Mouse (Mus musculus) MEL (cell line): Measurements from ENCODE around the gene Spem1. TPM values are rescaled to one million over a fixed set of nuclear protein-coding genes. Genes with fewer than 3 reads are reported as not detected.
A peak's percentile ranks its signal among the peaks of the same experiment; 100 is the strongest.

Experiments used
- DNase-seq: peaks from one replicate; pipeline ENCODE4 v3.0.0; 2011; ENCODE audit warnings: low read depth, low spot score
- H3K27ac ChIP-seq: 2 replicates; pipeline ENCODE4 v1.5.1; 2012; ENCODE audit warnings: low read depth, mild to moderate bottlenecking, control low read depth, low read length, moderate library complexity; ENCODE audit not compliant: control insufficient read depth
- H3K27me3 ChIP-seq, 2 experiments: fragments of 150-350 bp in 1 of 2; sonication (generic) in 1 of 2; 2 replicates each; pipeline ENCODE4 v1.6.1; 2012; ENCODE audit warnings: low read length in 2 of 2, mild to moderate bottlenecking in 2 of 2, improper control_type of control experiment in 1 of 2, moderate library complexity in 1 of 2; ENCODE audit not compliant: insufficient read depth in 2 of 2, control insufficient read depth in 1 of 2
- H3K36me3 ChIP-seq, 2 experiments: 2 replicates each; pipeline ENCODE4 v1.6.1; 2012 to 2014; ENCODE audit warnings: low read length in 2 of 2, improper control_type of control experiment in 1 of 2, inconsistent platforms in 1 of 2, mild to moderate bottlenecking in 1 of 2; ENCODE audit not compliant: insufficient read depth in 2 of 2, control insufficient read depth in 1 of 2
- H3K4me1 ChIP-seq, 2 experiments: fragments of 150-350 bp in 1 of 2; sonication (generic) in 1 of 2; 2 replicates each; pipeline ENCODE4 v1.6.1; 2012; ENCODE audit warnings: low read length in 2 of 2, improper control_type of control experiment in 1 of 2, mild to moderate bottlenecking in 1 of 2; ENCODE audit not compliant: insufficient read depth in 2 of 2, control insufficient read depth in 1 of 2
- H3K4me3 ChIP-seq, 2 experiments: fragments of 150-350 bp in 1 of 2; sonication (generic) in 1 of 2; 2 replicates each; pipeline ENCODE4 v1.5.1; 2012; ENCODE audit warnings: low read depth in 2 of 2, low read length in 2 of 2, mild to moderate bottlenecking in 2 of 2, moderate library complexity in 2 of 2, control low read depth in 1 of 2, improper control_type of control experiment in 1 of 2; ENCODE audit not compliant: control insufficient read depth in 1 of 2, insufficient read depth in 1 of 2
- H3K79me2 ChIP-seq: 2 replicates; pipeline ENCODE4 v1.6.1; 2012; ENCODE audit warnings: mild to moderate bottlenecking, low read length, moderate library complexity; ENCODE audit not compliant: control insufficient read depth, poor library complexity, insufficient read depth
- H3K9ac ChIP-seq: 2 replicates; pipeline ENCODE4 v1.6.1; 2012; ENCODE audit warnings: low read depth, mild to moderate bottlenecking, control low read depth, low read length, moderate library complexity; ENCODE audit not compliant: control insufficient read depth, poor library complexity, severe bottlenecking
- H3K9me3 ChIP-seq: fragments of 150-350 bp; sonication (generic); replicated peaks from 2 replicates; pipeline ENCODE4 v1.6.1; 2012; ENCODE audit warnings: mild to moderate bottlenecking, low read length, improper control_type of control experiment, moderate library complexity; ENCODE audit not compliant: insufficient read depth
- BHLHE40 ChIP-seq: IDR thresholded peaks from 2 replicates; pipeline ENCODE4 v1.6.1; 2012; ENCODE audit warnings: low read depth, mild to moderate bottlenecking, inconsistent platforms, low read length, improper control_type of control experiment, borderline replicate concordance
- CHD1 ChIP-seq: IDR thresholded peaks from 2 replicates; pipeline ENCODE4 v1.6.1; 2012; ENCODE audit warnings: low read depth, mild to moderate bottlenecking, inconsistent platforms, low read length, improper control_type of control experiment
- CHD2 ChIP-seq: IDR thresholded peaks from 2 replicates; pipeline ENCODE4 v1.6.1; 2011; ENCODE audit warnings: low read length, improper control_type of control experiment
- E2F4 ChIP-seq: IDR thresholded peaks from 2 replicates; pipeline ENCODE4 v1.6.1; 2011; ENCODE audit warnings: low read depth, low read length, improper control_type of control experiment, borderline replicate concordance
- ELF1 ChIP-seq: IDR thresholded peaks from 2 replicates; pipeline ENCODE4 v1.6.1; 2014; ENCODE audit warnings: low read depth, mild to moderate bottlenecking, inconsistent platforms, low read length, improper control_type of control experiment, moderate library complexity
- EP300 ChIP-seq, 2 experiments: IDR thresholded peaks; 2 replicates each; pipeline ENCODE4 v1.6.1; 2011; ENCODE audit warnings: improper control_type of control experiment in 2 of 2, low read length in 2 of 2, low read depth in 1 of 2, mild to moderate bottlenecking in 1 of 2
- ETS1 ChIP-seq: IDR thresholded peaks from 2 replicates; pipeline ENCODE4 v1.6.1; 2012; ENCODE audit warnings: low read depth, mild to moderate bottlenecking, inconsistent platforms, low read length, improper control_type of control experiment, moderate library complexity
- GABPA ChIP-seq: IDR thresholded peaks from 2 replicates; pipeline ENCODE4 v1.6.1; 2012; ENCODE audit warnings: low read depth, mild to moderate bottlenecking, inconsistent platforms, low read length, improper control_type of control experiment, moderate library complexity
- HCFC1 ChIP-seq: IDR thresholded peaks from 2 replicates; pipeline ENCODE4 v1.6.1; 2012; ENCODE audit warnings: low read depth, mild to moderate bottlenecking, inconsistent platforms, low read length, improper control_type of control experiment, moderate library complexity
- JUND ChIP-seq: IDR thresholded peaks from 2 replicates; pipeline ENCODE4 v1.6.1; 2011; ENCODE audit warnings: low read depth, mild to moderate bottlenecking, improper control_type of control experiment, low read length
- MAFK ChIP-seq: IDR thresholded peaks from 2 replicates; pipeline ENCODE4 v1.6.1; 2011; ENCODE audit warnings: low read depth, mild to moderate bottlenecking, low read length, improper control_type of control experiment, borderline replicate concordance
- MAX ChIP-seq: IDR thresholded peaks from 2 replicates; pipeline ENCODE4 v1.6.1; 2011; ENCODE audit warnings: low read length, improper control_type of control experiment
- MAZ ChIP-seq: IDR thresholded peaks from 2 replicates; pipeline ENCODE4 v1.6.1; 2012; ENCODE audit warnings: low read depth, mild to moderate bottlenecking, inconsistent platforms, low read length, improper control_type of control experiment
- MXI1 ChIP-seq: IDR thresholded peaks from 2 replicates; pipeline ENCODE4 v1.6.1; 2011; ENCODE audit warnings: mild to moderate bottlenecking, low read depth, low read length, improper control_type of control experiment
- MYC ChIP-seq: IDR thresholded peaks from 2 replicates; pipeline ENCODE4 v1.6.1; 2011; ENCODE audit warnings: low read depth, mild to moderate bottlenecking, low read length, improper control_type of control experiment, moderate library complexity
- POLR2A ChIP-seq, 2 experiments: IDR thresholded peaks; 2 replicates each; pipeline ENCODE4 v1.6.1; 2011 to 2012; ENCODE audit warnings: low read length in 2 of 2, mild to moderate bottlenecking in 2 of 2, control low read depth in 1 of 2, improper control_type of control experiment in 1 of 2, low read depth in 1 of 2, moderate library complexity in 1 of 2; ENCODE audit not compliant: control insufficient read depth in 1 of 2, insufficient read depth in 1 of 2, poor library complexity in 1 of 2
- POLR2AphosphoS5 ChIP-seq: IDR thresholded peaks from 2 replicates; pipeline ENCODE4 v1.6.1; 2012; ENCODE audit warnings: low read depth, borderline replicate concordance, mild to moderate bottlenecking, inconsistent platforms, low read length, moderate library complexity, mixed read lengths
- SIN3A ChIP-seq: IDR thresholded peaks from 2 replicates; pipeline ENCODE4 v1.6.1; 2012; ENCODE audit warnings: low read length, improper control_type of control experiment, inconsistent platforms
- TBP ChIP-seq: IDR thresholded peaks from 2 replicates; pipeline ENCODE4 v1.8.0; 2011; ENCODE audit warnings: low read depth, low read length, improper control_type of control experiment
- TCF12 ChIP-seq: IDR thresholded peaks from 2 replicates; pipeline ENCODE4 v1.6.1; 2014; ENCODE audit warnings: low read depth, mild to moderate bottlenecking, inconsistent platforms, low read length, improper control_type of control experiment, moderate library complexity
- UBTF ChIP-seq: IDR thresholded peaks from 2 replicates; pipeline ENCODE4 v1.6.1; 2012; ENCODE audit warnings: low read depth, mild to moderate bottlenecking, inconsistent platforms, low read length, improper control_type of control experiment, moderate library complexity, borderline replicate concordance; ENCODE audit not compliant: insufficient read depth
- USF1 ChIP-seq: IDR thresholded peaks from 2 replicates; pipeline ENCODE4 v1.6.1; 2014; ENCODE audit warnings: low read depth, mild to moderate bottlenecking, inconsistent platforms, low read length, improper control_type of control experiment, moderate library complexity
- USF2 ChIP-seq, 2 experiments: IDR thresholded peaks; 2 replicates each; pipeline ENCODE4 v1.6.1; 2011 to 2012; ENCODE audit warnings: improper control_type of control experiment in 2 of 2, low read length in 2 of 2, borderline replicate concordance in 1 of 2, inconsistent platforms in 1 of 2, low read depth in 1 of 2, mild to moderate bottlenecking in 1 of 2; ENCODE audit not compliant: insufficient read depth in 1 of 2
- ZKSCAN1 ChIP-seq: IDR thresholded peaks from 2 replicates; pipeline ENCODE4 v1.6.1; 2012; ENCODE audit warnings: low read depth, mild to moderate bottlenecking, inconsistent platforms, low read length, improper control_type of control experiment, moderate library complexity
- ZMIZ1 ChIP-seq: IDR thresholded peaks from 2 replicates; pipeline ENCODE4 v1.6.1; 2012; ENCODE audit warnings: low read depth, mild to moderate bottlenecking, inconsistent platforms, low read length, improper control_type of control experiment, moderate library complexity
- ZNF384 ChIP-seq: IDR thresholded peaks from 2 replicates; pipeline ENCODE4 v1.6.1; 2012; ENCODE audit warnings: low read depth, mild to moderate bottlenecking, inconsistent platforms, low read length, improper control_type of control experiment
- polyA plus RNA-seq, 2 experiments: library from polyadenylated mRNA; stranded (reverse) in 1 of 2; unstranded in 1 of 2; fragments of >175 nt in 1 of 2; fragments of >200 nt in 1 of 2; gene quantifications; 2 replicates each; pipeline versions ENCODE4 v1.2.1 to v1.2.4; 2012; ENCODE audit warnings: low replicate concordance in 2 of 2, low read depth in 1 of 2; ENCODE audit not compliant: insufficient read length in 2 of 2, insufficient read depth in 1 of 2, missing spikeins in 1 of 2
- total RNA-seq: library from RNA; depleted of rRNA; stranded (reverse); fragments of 300-350 nt; gene quantifications from 2 replicates; pipeline ENCODE4 v1.2.3, GENCODE M21; 2012

The Spem1 gene
- total and polyA plus RNA-seq, 3 experiments, result 0.15 to 0.19 TPM; not detected in 1

- 0 out of 2 replicates have a peak, but pooled peaks have one; percentile 11 for TF ChIP-seq MYC
- peak; percentile 46; the same call in 1 of the 2 replicates for TF ChIP-seq HCFC1
- TF ChIP-seq BHLHE40, result 0 out of 2 replicates have a peak, but pooled peaks have one; percentile 25
- TF ChIP-seq ZKSCAN1, result no peak
- TF ChIP-seq JUND, result no peak; the same call in 1 of the 2 replicates
- TF ChIP-seq GABPA, result no peak
- no peak for TF ChIP-seq UBTF
- no peak for TF ChIP-seq POLR2A (IDR thresholded peaks at IDR 0.05; ENCODE audit: control insufficient read depth in 1 of 2, insufficient read depth in 1 of 2, low read depth in 1 of 2, low read length in 2 of 2, poor library complexity in 1 of 2)
- TF ChIP-seq USF2 (IDR thresholded peaks at IDR 0.05; ENCODE audit: borderline replicate concordance in 1 of 2, insufficient read depth in 1 of 2, low read depth in 1 of 2, low read length in 2 of 2), result no peak
- TF ChIP-seq ZNF384, result no peak
- TF ChIP-seq ZMIZ1, result no peak
- peak in 1 of 2 experiments; percentile 28; a peak in 1 of 4 replicates for TF ChIP-seq EP300 (IDR thresholded peaks at IDR 0.05; ENCODE audit: low read depth in 1 of 2, low read length in 2 of 2)
- no peak for TF ChIP-seq MAX
- no peak for TF ChIP-seq POLR2AphosphoS5
- peak; percentile 96 for TF ChIP-seq MAFK
- no peak for TF ChIP-seq CHD2
- no peak for TF ChIP-seq E2F4
These were observed 21.9 kb downstream of the Spem1 start (continued) for GRCm38 (mm10) chr11:69800138-69800391.

GRCm38 (mm10) chr11:69799394-69800137, 22.4 kb downstream of the Spem1 start:
- Histone ChIP-seq H3K27me3 (no peaks in the 10 kb centered on the region), H3K27ac (peak overlapping the region; percentile 74), H3K4me1 (peaks cover 8 to 20% of the 10 kb centered on the region in 2 experiments)

More at GRCm38 (mm10) chr11:69799394-69800137, 22.4 kb downstream of the Spem1 start:
- Histone ChIP-seq H3K36me3 (peaks cover 0 to 11% of the 10 kb centered on the region in 2 experiments; a peak in 2 of 4 replicates), H3K4me3 (peak overlapping the region; percentile 58 to 89), H3K9ac (peak overlapping the region; percentile 77), H3K79me2 (peaks cover 8% of the 10 kb centered on the region; the same call in 1 of the 2 replicates), H3K9me3 (no peaks in the 10 kb centered on the region)
- DNase-seq, result peak; percentile 92
- TF ChIP-seq ETS1 (peak; percentile 57; the same call in 1 of the 2 replicates), TCF12 (peak; percentile 62), EP300 (IDR thresholded peaks at IDR 0.05; ENCODE audit: low read depth in 1 of 2, low read length in 2 of 2) (peak; percentile 44; a peak in 3 of 4 replicates), JUND (0 out of 2 replicates have a peak, but pooled peaks have one; percentile 83), CHD1 (no peak), USF1 (no peak), TBP (0 out of 2 replicates have a peak, but pooled peaks have one; percentile 24), USF2 (IDR thresholded peaks at IDR 0.05; ENCODE audit: borderline replicate concordance in 1 of 2, insufficient read depth in 1 of 2, low read depth in 1 of 2, low read length in 2 of 2) (no peak), SIN3A (peak; percentile 15; the same call in 1 of the 2 replicates), MXI1 (0 out of 2 replicates have a peak, but pooled peaks have one; percentile 50), ELF1 (peak; percentile 66), CHD2 (peak; percentile 51), MAZ (peak; percentile 61; the same call in 1 of the 2 replicates)
